Mouse (Mus musculus): ENCODE data around the gene Glp2r.
A peak's percentile ranks its signal among the peaks of the same experiment; 100 is the strongest.

The Glp2r gene

DNA sequence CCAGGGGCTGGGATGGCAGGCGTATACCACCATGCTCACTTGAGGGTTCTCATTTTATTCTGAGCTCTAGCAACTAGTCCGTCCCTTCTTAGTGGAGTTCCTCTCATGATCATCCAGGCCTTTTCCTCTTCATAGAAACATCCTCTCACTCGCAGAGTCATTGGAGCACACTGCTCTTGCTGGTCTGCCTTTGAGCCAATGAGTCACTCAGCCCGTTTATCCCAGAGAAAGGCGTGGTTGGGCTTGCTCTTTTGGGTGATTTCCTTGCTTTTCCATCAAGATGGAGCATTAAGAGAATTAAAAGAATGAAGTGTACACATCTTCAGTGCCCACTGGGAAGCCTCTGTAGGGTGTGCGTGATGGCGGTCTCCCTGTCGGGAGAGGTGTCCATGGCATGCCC, 109.5 kb downstream of the Glp2r start:
- no peak for DNase-seq (ENCODE audit: low spot score)

DNA sequence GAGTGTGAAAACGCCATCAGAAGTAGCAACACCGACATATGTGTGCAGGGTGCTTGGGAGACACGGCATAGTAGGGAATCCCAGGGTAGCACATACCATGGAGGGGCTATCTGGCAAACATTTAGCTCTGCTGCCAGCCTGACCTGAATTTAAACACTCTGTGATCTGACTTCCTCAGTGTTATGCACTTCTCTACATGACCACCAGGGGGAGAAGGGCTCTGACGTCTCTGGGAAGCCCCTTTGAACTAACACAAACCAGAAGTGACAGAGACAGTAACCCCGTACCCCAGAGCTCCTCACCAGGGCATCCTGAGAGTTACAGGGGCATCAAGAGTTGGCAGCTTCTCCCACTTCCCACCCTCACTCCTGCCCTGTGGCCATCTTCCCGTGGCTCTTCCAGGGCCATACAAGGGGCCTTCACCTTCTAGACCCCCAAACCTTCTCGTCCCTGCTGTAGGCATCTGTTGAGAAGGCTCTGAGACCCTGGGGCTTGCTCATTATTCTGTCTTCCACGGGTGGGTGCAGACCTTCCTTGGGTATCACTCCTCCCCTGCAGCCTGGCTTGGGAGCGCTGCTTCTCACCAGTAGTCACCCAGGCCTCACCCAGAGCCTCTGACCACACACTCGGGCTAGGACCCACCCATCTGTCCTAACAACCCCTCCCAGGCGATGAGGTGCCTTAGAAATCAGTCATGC, 113.1 kb downstream of the Glp2r start:
- peak; percentile 25 for DNase-seq (ENCODE audit: low spot score)

DNA sequence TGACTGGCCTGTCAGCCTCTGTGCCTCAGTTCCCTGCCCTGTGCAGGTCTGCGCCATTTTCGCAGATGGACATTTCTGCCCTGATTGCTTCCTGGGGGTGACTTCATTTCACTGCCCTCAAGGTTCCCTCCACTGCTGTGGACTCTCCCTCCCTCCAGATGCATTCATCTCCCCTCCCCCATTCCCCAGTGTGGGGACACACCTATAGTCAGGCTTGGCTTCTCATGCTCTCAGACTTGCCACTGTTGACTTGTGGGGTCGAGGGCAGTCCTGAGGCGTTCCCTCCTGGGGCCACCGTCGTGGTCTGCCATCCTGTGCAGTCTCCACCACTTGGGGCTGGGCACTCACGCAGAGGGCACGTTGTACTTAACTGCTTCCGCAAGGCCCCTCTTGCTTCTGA, 114.1 kb downstream of the Glp2r start:
- DNase-seq (ENCODE audit: low spot score), result no peak

GRCm38 (mm10) chr11:67656366-67656765, 114.6 kb downstream of the Glp2r start:
- DNase-seq (ENCODE audit: low spot score), result no peak

GRCm38 (mm10) chr11:67655236-67655959, 115.6 kb downstream of the Glp2r start:
- DNase-seq (ENCODE audit: low spot score), result no peak

- no peak for DNase-seq (ENCODE audit: low spot score)
These were observed 116.4 kb downstream of the Glp2r start for GRCm38 (mm10) chr11:67654514-67654913.

DNA sequence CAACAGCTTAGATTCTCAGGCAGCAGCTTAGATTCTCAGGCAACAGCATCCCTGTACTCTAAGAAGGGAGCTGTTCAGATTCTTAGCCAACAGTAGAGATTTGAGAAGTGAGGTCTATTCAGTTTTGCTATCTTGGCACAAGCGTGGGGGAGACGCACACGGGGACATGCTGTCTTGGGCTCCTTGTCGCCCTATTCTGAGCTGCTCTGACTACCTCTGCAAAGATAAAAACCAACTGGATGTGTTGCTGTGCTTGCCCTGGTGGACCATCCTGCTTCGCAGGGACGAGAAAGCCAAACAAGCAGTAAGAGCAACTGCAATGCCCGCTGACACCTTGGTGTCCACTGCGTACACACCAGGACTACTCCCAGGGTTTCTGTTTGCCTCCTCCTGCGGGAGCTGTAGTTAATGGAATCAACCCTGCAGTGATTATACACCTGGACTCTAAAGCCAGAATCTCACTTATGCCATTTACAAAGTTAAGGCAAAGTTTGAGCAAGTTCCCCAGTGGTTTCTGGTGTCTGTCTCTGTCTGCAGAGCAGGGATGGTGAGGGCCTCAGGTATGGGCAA, 117.3 kb downstream of the Glp2r start:
- no peak for DNase-seq (ENCODE audit: low spot score)

- no peak for DNase-seq (ENCODE audit: low spot score)
These were observed 118.1 kb downstream of the Glp2r start for GRCm38 (mm10) chr11:67652893-67653255.

DNA sequence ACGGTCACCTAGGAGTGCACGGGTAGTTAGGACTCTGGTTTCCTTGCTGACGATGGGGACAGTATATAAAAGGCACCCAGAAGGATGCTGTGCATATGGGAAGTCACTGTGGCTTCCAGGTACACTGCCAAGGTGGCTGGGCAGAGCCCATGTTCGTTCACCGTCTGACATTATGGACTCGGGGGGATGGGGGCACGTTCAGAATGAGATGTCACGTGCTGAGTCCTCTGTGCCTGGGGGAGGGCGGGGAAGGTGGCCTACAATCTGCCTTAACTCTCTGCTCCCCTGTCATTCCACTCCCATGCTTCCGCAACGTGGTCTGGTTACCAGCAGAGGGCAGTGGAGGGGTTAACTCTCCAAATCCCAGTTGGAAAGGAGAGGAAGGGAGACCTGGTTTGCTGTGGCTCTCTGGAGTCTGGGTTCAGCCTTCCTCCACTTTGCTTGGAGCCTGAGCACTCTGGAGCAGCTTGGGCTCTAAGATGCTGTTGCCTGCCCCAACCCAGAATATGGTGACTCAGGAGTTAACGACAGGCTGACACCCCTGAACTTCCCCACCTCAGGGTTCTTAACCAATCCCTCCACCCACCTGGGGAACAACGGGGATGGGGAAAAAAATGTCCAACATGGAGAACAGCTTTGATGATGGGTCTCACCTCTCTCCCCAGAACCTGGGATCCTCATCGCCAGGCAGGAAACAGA, 118.6 kb downstream of the Glp2r start:
- no peak for DNase-seq (ENCODE audit: low spot score)

GRCm38 (mm10) chr11:67651731-67652130, 119.2 kb downstream of the Glp2r start:
- DNase-seq (ENCODE audit: low spot score), result no peak

DNA sequence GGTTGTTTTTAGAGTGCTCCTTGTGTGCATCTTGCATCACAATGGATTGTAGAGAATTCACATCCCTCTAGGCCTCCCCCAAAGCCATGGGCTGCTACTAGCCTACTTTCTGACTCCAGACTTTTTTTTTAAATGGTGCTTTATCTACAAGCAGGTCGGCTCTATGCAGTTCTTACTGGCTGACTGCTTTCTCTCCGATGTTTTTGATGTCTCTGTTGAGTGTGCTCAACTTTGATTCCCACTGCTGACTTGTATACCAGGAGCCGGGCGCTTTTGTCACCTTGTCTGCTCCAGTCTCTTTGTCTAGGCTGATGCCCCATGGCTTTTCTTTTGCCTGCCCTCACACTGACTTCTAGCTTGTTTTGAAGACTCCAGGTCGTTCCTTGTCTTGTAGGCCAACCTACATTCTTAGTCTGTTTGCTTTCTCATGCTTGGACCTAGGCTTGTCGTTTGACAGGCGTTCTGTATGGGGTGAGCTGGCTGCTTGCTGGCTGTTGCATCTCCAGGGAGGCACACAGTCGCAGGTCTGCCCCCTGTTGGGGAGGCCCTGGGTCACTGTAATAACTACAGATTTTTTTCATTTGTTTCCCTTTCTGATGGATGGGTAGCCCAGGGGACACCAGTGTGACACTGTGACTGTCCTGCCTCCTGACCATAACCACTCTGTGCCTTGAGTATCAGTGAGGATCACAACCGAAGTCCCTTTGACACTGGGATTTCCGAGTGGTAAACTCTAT, 120.8 kb downstream of the Glp2r start:
- no peak for DNase-seq (ENCODE audit: low spot score)

GRCm38 (mm10) chr11:67648651-67649407, 122.1 kb downstream of the Glp2r start:
- peak; percentile 39 for DNase-seq (ENCODE audit: low spot score)

DNA sequence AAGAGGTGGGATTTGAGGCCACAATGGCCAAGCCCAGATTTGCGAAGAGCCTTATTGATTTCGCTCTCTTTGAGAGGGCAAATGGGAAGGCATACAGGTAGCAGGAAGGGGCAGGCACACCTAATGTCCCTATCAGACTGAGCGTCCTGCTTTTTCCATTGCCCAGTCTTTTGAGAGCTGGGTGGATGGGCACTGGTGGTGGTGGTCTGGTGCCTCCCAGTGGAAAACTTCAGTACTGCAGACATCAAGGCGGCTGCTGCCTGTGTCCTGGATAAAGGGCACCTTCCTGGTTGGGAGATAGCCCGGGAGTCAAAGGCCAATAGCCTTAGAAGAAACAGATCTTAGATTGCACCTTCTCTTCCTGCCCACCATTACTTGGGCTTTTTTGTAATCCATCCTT, 123.2 kb downstream of the Glp2r start:
- DNase-seq (ENCODE audit: low spot score), result peak; percentile 81

GRCm38 (mm10) chr11:67644632-67645149, 126.3 kb downstream of the Glp2r start:
- no peak for DNase-seq (ENCODE audit: low spot score)

GRCm38 (mm10) chr11:67643465-67643864, 127.5 kb downstream of the Glp2r start:
- DNase-seq (ENCODE audit: low spot score), result no peak

DNA sequence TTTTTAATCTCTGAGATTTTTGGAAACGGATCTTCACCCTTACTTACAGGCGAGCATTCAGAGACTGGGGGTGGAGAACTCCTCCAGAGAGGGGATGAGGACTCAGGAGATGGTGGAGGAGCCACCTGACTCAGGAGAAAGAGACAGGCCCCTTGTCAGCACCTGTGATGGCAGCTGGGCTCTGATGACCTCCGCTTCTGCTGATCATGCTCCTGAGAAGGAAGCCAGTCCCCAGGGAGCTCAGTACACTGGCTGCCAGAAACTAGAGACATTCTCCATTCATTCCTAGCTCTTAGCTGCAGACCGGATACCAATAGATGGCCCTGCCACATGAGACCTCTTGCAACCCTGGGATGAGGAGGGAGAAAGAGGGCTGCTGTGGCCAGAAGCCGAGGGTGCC, 128.1 kb downstream of the Glp2r start:
- DNase-seq (ENCODE audit: low spot score), result no peak

- no peak for DNase-seq (ENCODE audit: low spot score)
These were observed 128.5 kb downstream of the Glp2r start for GRCm38 (mm10) chr11:67642421-67642820.

DNA sequence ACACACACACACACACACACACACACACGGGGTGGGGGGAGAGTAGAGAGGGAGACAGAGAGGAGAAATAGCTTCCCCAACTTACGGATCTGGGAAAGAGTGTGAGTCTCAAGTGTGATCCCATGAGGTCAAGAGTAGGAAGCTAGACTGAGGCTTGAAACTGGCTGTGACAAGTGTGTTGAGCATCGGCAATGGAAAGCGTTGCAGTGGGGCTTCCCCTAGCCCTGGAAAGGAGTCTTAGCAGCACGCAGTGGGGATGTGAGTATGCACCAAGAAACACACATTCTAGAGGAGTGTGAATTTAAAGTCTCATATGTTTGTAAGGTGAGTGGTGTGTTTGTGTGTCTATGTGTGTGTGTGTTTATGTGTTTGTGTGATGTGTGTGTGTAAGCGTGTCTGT, 130.7 kb downstream of the Glp2r start:
- no peak for DNase-seq (ENCODE audit: low spot score)

DNA sequence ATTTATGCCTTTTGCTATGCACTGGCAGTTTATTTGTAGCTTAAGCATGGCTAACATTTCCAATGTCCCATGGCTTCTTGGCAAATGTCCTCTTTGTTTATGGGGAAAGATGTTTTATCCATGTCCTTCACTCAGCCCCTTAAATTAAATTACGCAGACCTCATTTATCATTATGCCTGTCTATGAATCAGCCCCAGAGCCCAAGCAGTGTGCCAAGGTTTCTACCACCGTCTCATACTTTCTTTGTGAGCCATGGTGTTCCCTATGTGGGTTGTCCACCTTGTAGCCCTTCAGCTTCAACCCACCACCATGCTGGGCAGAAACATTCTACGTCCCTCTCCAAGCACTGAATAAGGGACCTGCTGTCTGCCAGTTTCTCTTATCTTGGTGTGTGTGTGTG, 132.6 kb downstream of the Glp2r start:
- DNase-seq (ENCODE audit: low spot score), result no peak

DNA sequence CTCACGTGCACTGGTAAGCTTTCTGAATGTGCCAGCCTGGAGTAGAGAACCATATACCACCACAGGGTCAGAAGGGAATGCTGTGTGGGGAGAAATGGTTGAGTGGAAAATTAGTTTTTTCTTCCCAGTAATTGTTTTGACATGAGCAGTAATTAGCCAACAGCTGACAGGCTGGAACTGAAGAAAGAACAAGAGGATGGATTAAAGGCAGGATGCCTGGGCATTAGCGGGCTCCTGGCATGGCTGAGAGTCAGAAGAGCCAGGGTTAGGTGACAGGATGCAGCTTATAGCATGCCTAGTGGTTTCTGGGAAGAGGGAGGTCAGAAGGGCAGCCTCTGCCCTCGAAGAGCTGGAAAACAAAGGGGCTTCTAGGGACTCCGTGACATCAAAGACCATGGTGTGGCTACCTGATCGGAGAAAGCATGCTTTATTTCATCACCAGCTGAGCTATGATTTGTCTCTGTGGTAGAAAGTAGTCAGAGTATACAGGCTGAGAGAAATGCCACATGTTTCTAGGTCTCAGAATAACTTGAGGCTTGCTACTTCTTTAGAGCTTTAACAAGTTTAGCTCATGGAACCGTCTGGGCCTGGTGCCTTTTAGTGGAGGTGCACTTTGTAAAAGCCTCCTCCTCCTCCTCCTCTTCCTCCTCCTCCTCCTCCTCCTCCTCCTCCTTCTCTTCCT, 133.9 kb downstream of the Glp2r start:
- DNase-seq (ENCODE audit: low spot score), result no peak

DNA sequence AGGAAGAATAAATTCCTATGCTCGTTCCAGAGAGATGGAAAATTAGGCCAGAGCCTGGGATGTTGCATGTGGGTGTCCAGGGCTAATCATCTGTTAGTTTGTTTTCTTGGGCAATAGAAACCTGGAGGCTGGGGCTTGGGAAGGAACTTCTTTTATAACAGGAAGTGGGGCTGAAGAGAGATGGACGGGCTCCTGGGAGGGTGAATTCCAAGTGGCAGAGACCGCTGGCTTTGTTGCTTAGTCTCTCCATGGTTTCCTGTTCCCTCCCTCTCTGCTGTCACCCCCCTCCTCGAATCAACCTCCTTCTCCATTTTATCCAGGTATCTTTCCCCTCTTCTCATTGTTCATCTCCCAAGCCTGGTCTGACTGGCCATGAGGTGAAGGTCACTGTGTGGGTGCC, 134.8 kb downstream of the Glp2r start:
- DNase-seq (ENCODE audit: low spot score), result no peak

All from urinary bladder, postnatal 14 days (tissue).